Mouse (Mus musculus) layer of hippocampus, adult 9-11 months (tissue): ENCODE results near the gene Olfr924.
"Not testable (repeated sequence)": the region's sequence is repeated elsewhere in the genome, so short reads cannot be mapped to it uniquely, and the experiment has no call there.

Source experiments
- DNase-seq: peaks from one replicate; pipeline ENCODE4 v3.0.0; 2022

Gene Olfr924

GRCm38 (mm10) chr9:38844149-38844548 is at the start of gene Olfr924:
Olfr924 (plus strand) TSS chr9:38844449.
- DNase-seq, result no peak

GRCm38 (mm10) chr9:38805696-38806095 is 38.6 kb upstream of the Olfr924 start:
- DNase-seq, result no peak

GRCm38 (mm10) chr9:38814314-38814713 is 29.9 kb upstream of the Olfr924 start, which contains the start of gene Olfr922:
Olfr922 (plus strand) TSS chr9:38814614.
- DNase-seq, result no peak

- no peak for DNase-seq
These were observed 28.7 kb upstream of the Olfr924 start for GRCm38 (mm10) chr9:38815458-38815986.

GRCm38 (mm10) chr9:38826245-38826644 is 18.0 kb upstream of the Olfr924 start, which contains the start of gene Olfr923:
Olfr923 (plus strand) TSS chr9:38826545.
- no peak for DNase-seq

GRCm38 (mm10) chr9:38833027-38833426 is 11.2 kb upstream of the Olfr924 start:
- no peak for DNase-seq

- no peak for DNase-seq
These were observed 10.5 kb downstream of the Olfr924 start, which contains the start of gene Olfr26 for GRCm38 (mm10) chr9:38854760-38855159. Olfr26 (plus strand) TSS chr9:38855060.

- not testable (repeated sequence) for DNase-seq
These were observed 30.6 kb downstream of the Olfr924 start for GRCm38 (mm10) chr9:38874880-38875279.

GRCm38 (mm10) chr9:38876826-38877225 is 32.6 kb downstream of the Olfr924 start, which contains the start of gene Olfr926:
Olfr926 (plus strand) TSS chr9:38877126.
- no peak for DNase-seq
